Mouse (Mus musculus) gastrocnemius, postnatal 10 days (tissue): ENCODE results near the gene Ror1. TPM values are rescaled to one million over a fixed set of nuclear protein-coding genes. Genes with fewer than 3 reads are reported as not detected.
A peak's percentile ranks its signal among the peaks of the same experiment; 100 is the strongest.

ENCODE experiments used
- DNase-seq: peaks from one replicate; pipeline ENCODE4 v3.0.0; 2021; ENCODE audit warnings: mixed read lengths
- total RNA-seq, 2 experiments: library from RNA; stranded (reverse); gene quantifications; 2 replicates each; pipeline ENCODE4 v1.2.3; 2021

Ror1 gene
- total RNA-seq, 2 experiments from 2014 or later = 5.4 to 6.3 TPM

DNA sequence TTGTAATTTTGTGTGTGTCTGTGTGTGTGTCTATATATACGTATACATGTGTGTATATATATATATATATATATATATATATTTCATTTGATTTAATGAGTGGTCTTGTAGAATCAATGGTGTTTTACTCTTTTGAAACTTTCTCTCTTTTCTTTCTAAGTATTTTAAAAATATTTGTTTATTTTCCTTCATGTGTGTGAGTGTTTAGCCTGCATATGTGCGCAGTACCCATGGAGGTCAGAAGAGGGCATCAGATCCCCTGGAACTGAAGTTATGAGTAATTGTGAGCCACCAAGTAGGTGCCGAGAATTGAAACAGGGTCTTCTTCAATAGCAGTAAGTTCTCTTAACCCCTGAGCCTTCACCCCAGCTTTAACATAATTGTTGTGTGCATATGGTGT is 20.8 kb downstream of the Ror1 start:
- no peak for DNase-seq

DNA sequence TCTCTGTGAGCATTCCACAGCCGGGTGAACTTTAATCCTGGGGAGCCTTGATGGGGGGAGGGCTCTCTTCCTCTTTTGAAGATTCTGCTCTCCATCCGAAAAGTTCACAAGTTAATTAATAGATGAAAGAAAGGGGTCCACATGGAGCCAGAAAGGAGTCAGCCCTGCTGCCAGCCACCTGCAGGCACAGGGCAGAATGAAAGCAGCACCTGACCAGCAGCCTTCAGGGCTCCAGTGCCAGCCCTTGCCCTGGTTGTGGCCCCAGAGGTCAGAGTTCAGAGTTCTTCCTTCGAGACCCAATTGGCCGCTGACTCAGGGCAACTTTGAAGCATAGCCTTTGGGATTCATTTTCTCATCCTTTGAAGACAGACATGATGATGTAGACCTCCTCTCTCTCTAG is 23.1 kb downstream of the Ror1 start:
- DNase-seq = no peak

- DNase-seq = no peak
These were observed 23.8 kb downstream of the Ror1 start for GRCm38 (mm10) chr4:100119431-100119830.

GRCm38 (mm10) chr4:100120547-100120946 is 25.0 kb downstream of the Ror1 start:
- DNase-seq = no peak

- DNase-seq = no peak
These were observed 26.8 kb downstream of the Ror1 start for GRCm38 (mm10) chr4:100122436-100122835.

DNA sequence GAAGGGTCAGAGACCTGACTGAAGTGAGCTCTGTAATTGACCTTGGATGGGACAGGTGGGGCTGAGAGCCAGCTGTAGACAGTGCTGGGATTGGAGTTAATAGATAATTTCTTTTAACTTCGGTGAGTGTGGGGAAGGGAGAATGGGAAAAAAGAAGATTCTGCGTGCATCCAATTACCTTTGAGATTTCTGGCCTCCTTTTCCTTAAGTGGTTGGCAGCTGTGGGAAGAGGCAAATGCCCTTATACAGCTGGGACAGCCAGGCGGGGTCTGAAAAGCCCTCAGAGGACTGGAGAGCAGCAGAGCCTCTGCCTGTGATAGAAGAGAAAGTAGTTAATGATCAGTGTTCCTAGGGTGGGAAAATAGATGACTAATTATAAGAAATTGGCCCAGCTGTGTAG is 27.9 kb downstream of the Ror1 start:
- no peak for DNase-seq

- DNase-seq = no peak
These were observed 28.5 kb downstream of the Ror1 start for GRCm38 (mm10) chr4:100124056-100124455.

DNA sequence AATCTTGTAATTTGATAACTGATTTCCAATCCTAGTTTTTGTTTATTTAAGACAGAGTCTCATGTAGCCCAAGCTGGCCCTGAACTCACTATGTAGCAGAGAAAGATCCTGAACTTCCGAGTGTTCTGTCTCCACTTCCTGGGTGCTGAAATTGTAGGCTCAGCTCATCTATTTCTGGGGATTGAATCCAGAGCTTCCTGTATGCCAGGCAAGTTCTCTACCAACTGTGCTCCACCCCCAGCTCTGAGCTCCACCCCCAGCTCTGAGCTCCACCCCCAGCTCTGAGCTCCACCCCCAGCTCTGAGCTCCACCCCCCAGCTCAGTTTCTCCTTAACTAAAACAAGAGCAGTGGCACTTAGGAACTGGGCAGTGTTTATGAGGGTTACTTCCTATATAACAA is 29.3 kb downstream of the Ror1 start:
- DNase-seq = no peak

GRCm38 (mm10) chr4:100126531-100127310 is 31.1 kb downstream of the Ror1 start:
- no peak for DNase-seq

DNA sequence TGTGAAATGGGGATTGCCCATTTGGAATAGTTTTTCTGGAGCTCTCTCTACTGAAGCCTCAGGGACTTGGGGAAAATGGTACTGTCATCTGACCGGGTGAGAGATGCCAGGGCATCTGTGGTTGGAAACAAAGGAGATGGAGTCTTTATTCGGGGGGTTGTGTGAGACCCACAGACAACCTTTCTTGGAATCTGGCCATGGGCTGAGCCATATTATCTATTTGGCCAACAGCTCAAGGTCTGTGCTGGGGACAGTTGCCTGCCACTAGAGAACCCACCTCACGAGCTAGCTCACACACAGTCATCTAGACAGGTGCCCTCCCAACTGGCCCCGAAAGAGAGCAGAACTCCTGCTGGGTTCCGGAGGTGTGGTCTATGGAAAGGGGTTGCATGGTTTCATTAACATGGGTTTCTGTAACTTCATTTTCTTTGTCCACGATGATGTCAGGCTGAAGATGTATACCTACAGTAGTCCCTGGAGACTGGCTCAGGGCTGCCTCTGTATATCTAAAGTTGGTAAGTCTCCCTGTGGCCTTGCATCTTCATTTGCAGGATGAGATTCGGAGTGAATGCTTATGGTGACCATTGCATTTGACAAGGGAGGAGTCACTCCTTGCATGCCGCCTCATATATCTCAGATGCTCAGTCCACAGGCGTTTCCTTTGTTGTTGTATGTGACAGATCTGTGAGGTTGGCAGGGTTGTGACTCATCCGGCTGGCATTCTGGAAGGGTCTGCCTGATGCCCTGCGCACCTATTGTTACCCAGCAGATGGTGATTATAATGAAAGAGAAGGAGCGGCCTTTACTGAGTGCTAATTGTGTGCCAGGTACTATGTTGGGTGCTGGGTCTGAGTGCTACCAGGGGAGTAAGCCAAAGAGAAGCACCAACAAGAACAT is 32.7 kb downstream of the Ror1 start:
- no peak for DNase-seq

DNA sequence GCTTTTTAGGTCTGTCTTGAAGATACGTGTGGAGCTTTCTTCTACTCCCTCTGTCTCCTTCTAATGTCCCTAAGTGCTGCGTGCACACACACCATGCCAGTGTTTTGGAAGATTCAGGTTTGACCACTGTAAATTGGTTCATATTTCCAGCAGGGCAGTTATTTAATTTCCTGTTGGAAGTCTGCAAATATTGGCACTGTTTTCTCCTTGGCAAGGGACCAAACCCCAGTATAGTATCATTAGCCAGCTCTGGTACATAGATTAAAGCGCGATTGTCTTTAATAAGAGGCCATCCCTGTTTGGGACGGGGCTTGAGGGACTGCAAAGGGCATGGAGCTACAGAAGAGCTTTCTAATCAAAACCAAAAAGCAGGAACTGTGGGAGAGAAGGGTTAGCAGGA is 33.6 kb downstream of the Ror1 start:
- peak; percentile 27 for DNase-seq

GRCm38 (mm10) chr4:100130771-100131475 is 35.3 kb downstream of the Ror1 start:
- DNase-seq = peak; percentile 50

GRCm38 (mm10) chr4:100131488-100131887 is 35.9 kb downstream of the Ror1 start:
- DNase-seq = no peak

DNA sequence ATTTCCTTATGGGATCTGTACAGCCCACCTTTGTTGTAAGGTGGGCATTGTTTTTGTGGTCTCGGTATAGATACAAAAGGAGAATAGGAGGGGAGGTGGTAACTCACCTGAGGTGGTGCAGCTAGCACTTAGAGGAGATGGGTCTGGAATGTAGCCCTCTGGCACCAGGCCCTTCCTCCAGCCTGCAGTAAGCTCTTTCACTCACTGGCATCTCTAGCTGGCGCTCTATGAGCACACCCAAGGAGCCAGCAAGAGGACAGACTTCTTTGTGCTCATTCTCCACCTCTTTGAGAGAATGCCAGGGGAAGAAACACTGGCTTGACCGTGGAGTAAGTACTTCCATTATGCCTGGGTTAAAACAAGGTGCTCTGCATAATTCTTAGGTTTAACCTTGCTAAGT is 36.7 kb downstream of the Ror1 start:
- DNase-seq = no peak

DNA sequence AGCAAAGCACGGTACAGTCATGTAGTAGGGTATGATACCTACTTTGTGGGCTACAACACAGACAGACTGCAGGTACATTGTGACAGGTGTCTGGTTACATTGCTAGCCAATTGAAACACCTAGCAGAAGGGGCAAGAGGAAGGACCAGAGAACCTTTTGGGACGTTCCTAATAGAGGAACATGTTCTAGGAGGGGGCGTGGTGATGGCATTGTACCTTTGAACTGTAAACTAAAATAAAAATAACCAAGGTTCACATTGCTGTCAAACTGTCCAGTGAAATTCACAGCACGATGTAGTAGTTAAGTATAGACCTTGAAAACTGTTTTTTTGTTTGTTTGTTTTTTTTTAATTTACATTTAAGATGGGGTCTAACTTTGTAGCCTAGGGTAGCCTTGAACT is 40.5 kb downstream of the Ror1 start:
- no peak for DNase-seq

GRCm38 (mm10) chr4:100137102-100137835 is 41.7 kb downstream of the Ror1 start:
- DNase-seq = no peak

GRCm38 (mm10) chr4:100141626-100142025 is 46.0 kb downstream of the Ror1 start:
- DNase-seq = no peak

DNA sequence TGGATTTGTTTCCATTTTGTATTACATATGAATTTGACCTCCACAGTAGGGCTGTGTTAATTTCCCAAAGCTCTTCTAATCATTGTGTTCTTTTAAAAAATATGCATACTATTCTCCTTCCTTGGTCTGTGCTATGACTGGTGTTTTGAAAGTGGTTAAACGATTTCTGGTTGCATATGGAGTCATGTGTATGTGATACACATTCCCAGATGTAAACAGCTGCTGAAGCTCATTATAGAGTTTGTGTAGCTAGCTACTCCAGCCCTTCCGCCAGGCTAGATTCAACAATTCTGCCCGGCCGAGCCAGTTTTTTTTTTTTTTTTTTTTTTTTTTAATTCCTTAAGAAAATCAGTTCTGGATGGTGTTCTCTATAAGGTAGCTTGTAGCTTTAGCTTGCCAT is 49.2 kb downstream of the Ror1 start:
- DNase-seq = no peak

DNA sequence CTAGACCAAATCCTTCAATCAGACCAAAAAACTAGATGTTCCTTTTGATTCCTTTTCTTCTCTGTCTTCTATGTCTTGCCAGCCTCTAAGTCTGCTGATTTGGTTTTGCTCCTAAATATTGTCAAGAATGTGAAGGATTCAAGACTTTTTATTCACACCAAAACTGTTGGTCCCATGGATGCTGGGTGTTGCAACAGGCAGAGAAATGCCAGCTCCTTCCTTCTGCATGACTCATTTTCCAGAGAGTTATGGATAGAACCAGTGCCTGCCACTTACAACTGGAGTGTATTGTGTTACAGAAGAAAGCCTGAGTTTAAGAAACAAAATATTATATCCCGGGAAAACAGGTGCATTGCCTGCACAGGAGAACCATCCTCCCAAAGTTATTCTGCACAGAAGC is 55.2 kb downstream of the Ror1 start:
- DNase-seq = no peak

GRCm38 (mm10) chr4:100154560-100155130 is 59.1 kb downstream of the Ror1 start:
- DNase-seq = no peak

- DNase-seq = no peak
These were observed 60.1 kb downstream of the Ror1 start for GRCm38 (mm10) chr4:100155731-100156130.

DNA sequence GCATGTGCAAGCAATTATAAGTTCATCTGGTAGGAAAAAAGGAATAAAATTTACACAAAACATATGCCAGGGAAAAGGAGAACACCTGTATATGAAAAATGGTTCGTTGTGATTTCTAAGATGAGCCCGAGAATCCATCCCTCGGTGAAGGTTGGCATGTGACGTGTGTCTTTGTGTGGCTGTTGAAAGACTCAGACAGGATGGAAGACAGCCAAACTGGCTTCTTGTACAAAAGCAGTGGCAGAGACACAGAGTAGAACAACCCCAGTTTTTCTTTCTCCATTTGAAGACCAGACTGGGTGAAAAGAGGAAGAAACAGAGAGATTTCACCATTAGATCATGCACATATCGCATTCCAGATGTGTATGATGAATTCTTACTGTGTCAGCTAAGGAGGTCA is 62.8 kb downstream of the Ror1 start:
- DNase-seq = no peak
